Mouse (Mus musculus) gastrocnemius, postnatal 25 days (tissue): ENCODE measurements around the gene Hs3st5. TPM values are rescaled to one million over a fixed set of nuclear protein-coding genes. Genes with fewer than 3 reads are reported as not detected.

Source experiments
- DNase-seq: peaks from one replicate; pipeline ENCODE4 v3.0.0; 2022
- total RNA-seq, 2 experiments: library from RNA; stranded (reverse); gene quantifications; 1 replicate in 1 of 2; 2 replicates in 1 of 2; pipeline ENCODE4 v1.2.3; 2021

Hs3st5 gene
- total RNA-seq, 2 experiments from 2014 or later, result 2.3 to 2.4 TPM

GRCm38 (mm10) chr10:36803705-36804104 lies 297.1 kb downstream of the Hs3st5 start:
- DNase-seq, result no peak

DNA sequence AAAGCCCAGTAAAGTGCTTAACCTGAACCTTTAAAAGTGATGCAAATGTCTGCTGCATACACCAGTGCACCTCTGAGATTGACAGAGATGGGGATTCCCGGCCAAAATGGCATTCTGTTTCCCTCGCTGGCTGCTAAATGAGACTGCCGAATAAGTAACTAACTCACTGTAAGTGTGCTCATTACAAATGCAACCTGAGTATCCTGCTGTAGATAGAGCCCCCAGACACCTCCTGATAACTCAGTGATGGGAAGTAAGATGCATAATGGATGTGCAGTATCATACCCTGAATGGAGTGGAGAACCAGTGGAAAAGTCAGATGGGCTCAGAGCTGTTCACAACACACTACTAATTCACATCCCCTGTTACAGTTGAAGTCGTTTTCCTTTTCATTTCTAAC lies 298.7 kb downstream of the Hs3st5 start:
- no peak for DNase-seq

GRCm38 (mm10) chr10:36805788-36806187 lies 299.2 kb downstream of the Hs3st5 start:
- DNase-seq, result no peak

DNA sequence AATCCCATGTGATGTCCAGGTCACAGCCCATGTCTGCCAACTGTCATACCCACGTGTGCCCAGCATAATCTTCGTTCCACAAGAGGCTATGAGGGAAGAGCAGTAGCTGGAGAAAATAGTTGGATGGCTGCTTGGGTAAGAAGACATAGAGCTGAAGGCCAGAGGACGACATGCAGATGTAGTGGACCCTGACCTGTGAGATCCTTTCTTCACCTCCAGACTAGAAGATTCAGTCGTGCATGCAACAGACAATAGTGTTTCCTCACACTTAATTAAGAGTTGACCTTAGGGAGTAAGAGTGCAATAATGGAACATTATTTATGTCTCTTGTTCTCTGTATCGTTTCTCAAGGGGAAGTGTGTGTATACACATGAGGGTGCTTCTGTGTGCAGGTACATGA lies 300.4 kb downstream of the Hs3st5 start:
- DNase-seq, result no peak

GRCm38 (mm10) chr10:36818867-36819266 lies 312.3 kb downstream of the Hs3st5 start:
- no peak for DNase-seq

DNA sequence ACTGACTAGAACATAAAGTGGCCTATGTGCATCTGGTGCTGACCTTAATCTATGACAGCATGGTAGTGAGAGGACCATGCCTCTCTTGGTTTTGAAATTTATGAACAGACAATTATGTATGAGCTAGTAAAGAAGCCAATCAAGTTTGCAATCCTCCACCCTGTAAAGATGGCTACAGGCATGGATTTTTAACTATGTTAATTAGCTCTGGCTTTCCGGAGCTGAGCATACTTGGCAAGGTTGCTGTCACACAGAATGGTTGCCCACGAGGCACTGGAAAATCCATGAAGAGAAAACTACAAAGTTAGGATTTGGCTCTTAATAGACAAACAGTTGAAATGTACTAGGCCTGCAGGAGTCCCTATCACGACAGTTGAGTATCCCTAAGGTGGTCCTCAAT lies 322.5 kb downstream of the Hs3st5 start:
- DNase-seq, result no peak

GRCm38 (mm10) chr10:36832204-36832603 lies 325.6 kb downstream of the Hs3st5 start:
- no peak for DNase-seq

DNA sequence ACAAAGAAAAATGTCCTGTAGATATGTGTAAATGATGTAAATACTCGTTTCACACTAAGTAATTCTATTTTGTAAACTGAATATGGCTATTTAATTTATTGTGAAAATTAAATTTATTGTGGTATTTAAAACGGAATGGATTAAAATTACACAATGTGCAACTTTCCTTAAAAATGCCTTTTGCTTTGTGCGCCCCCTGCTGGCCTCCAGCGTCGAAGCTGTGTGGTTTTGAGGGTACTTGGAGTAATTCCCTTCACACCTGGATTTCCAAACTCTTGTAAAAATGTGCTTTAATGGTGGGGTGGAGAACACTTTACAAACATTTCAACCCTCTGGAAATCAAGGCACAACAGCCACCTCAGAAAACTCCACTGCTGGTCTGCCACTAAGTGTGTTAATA lies 327.6 kb downstream of the Hs3st5 start:
- DNase-seq, result no peak

DNA sequence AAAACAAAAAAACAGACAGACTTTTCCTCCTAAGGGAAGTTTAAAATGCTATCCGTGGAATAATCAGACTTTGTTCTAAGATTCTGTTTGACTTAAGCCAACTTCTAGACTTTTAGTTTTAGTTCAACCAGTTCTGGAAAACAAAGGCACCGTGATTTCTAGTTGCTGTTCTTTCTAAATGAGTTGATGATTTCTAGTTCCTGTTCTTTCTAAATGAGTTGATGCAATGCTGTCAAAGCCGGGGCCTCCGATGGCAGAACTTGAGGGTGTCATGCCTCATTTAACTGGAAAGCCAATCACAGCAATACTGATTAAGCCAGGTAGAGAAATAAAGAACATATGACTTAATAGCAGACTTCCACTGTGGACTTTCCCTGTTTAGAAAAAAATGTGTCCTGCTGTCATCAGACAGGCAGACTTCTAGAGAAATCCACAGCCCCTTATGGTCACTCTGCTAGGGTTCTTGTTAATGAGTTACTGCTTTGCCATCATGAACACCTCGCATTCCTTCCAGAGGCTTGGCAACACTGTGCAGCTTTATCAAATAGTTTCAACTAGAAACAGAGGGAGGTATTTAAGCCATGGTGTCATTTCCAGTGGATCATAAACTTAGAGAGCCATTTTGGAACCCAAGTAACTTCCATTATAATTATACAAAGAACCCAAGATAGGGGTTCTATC lies 329.4 kb downstream of the Hs3st5 start:
- DNase-seq, result no peak

- no peak for DNase-seq
These were observed 343.6 kb downstream of the Hs3st5 start for GRCm38 (mm10) chr10:36850231-36850630.

DNA sequence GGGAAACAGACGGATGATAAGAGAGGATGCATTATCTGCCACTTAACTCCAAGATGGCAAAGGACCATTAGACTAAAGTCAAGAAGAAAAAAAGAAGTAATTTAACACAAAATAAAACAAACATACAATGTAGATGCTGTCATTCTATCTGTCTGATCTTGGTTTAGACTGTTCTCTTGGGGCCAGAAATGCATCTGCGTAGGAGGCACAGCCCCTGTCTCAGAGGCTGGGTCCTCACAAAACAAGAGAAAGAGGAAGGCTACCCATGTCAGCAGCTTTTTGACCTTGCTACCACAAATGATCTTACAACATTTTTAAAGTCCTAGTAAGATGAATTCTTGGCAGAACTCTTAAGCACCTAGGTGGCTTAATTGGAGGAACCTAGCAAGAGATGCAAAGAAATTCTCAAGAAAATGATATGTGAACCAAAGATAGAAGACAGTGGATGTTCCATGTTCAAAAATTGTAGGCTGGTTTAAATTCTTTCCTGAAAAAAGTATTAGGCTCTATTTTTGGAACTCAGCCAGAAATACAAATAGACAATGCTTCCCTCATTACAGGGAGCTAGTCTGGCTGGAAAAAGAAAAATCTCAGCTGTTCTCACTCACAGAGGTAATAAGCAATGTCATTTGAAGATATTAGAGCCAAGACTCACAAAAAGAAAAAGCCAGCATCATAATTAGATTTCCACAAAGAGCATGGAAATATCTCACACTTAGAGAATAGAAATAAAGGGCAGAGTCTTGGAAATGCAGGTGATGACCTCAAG lies 355.7 kb downstream of the Hs3st5 start:
- no peak for DNase-seq
